Mouse (Mus musculus) lung, adult 10 weeks (tissue): ENCODE results near the gene Maats1. TPM values are rescaled to one million over a fixed set of nuclear protein-coding genes. Genes with fewer than 3 reads are reported as not detected.

Source experiments
- polyA plus RNA-seq: library from polyadenylated mRNA; stranded (reverse); fragments of 350-450 nt; fragmentation: Illumina TruSeq; extraction: RNeasy Lipid Tissue Mini Kit (QIAGEN cat#74804); gene quantifications from one replicate; pipeline ENCODE4 v1.2.3, GENCODE M21; 2014; ENCODE audit warnings: low read depth, low replicate concordance; ENCODE audit not compliant: insufficient read depth

The Maats1 gene
- polyA plus RNA-seq: 3.7 TPM

GRCm38 (mm10) chr16:38341396-38342324 is at the start of gene Maats1:
Gene Maats1 (minus strand): TSS chr16:38342143.

DNA sequence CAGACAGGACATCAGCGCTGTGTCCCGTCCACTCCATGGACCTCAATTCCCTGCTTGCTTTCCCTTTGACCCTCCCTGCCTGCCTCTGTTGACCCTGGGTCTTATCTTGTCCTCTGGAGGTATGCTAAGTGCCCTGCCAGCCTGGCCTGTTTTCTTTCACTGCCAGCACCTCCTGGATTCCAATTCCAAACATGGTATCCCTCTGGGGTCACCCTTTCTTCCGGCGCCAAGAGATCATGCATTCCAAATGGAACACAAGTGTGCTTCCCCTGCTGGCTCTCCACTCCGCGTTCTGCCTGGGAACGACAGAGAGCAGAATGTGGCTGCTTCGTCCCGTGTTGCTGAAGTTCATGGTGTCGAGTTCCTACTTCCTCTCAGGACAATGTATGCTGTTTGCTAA is 20.0 kb upstream of the Maats1 start, which contains the start of gene Popdc2:
Gene Popdc2 (plus strand): TSS at position 277 of the 400 bp plus-strand sequence.

GRCm38 (mm10) chr16:38346529-38347325 is 4.8 kb upstream of the Maats1 start, which contains the start of the genes Cox17 and Gm21987:
Gene Cox17 (plus strand): TSS chr16:38346991.
Gene Gm21987 (plus strand): TSS chr16:38347040.

GRCm38 (mm10) chr16:38294685-38295348 is 47.1 kb downstream of the Maats1 start, which contains the start of gene Nr1i2:
Gene Nr1i2 (minus strand): TSS chr16:38294824.

Other genes starting within 250 kb of the Maats1 start
- 0.54 TPM for gene Nr1i2, start 47.3 kb downstream of the Maats1 start, polyA plus RNA-seq
- gene Cox17, start 4.8 kb upstream of the Maats1 start, polyA plus RNA-seq: 288 TPM
- gene Gm21987, start 4.9 kb upstream of the Maats1 start, polyA plus RNA-seq: not detected
- gene Popdc2, start 20.1 kb upstream of the Maats1 start, polyA plus RNA-seq: 11.8 TPM
- 1.6 TPM for gene Pla1a, start 91.0 kb upstream of the Maats1 start, polyA plus RNA-seq
- gene Adprh, start 110.6 kb upstream of the Maats1 start, polyA plus RNA-seq: 25.5 TPM
- gene Cd80, start 113.4 kb upstream of the Maats1 start, polyA plus RNA-seq: 1.5 TPM
- gene Timmdc1, start 180.5 kb upstream of the Maats1 start, polyA plus RNA-seq: 11.8 TPM
- gene Poglut1, start 208.1 kb upstream of the Maats1 start, polyA plus RNA-seq: 23.5 TPM
- gene Tmem39a, start 216.6 kb upstream of the Maats1 start, polyA plus RNA-seq: 24.3 TPM